Mouse (Mus musculus) naive thymus-derived CD4-positive, alpha-beta T cell, adult 2 months (primary cell): Measurements from ENCODE around the gene Arhgap9.
A peak's percentile ranks its signal among the peaks of the same experiment; 100 is the strongest.

Experiments used
- DNase-seq: peaks from one replicate; pipeline ENCODE4 v3.0.0-alpha.2; 2011; ENCODE audit warnings: low read depth

The Arhgap9 gene

GRCm38 (mm10) chr10:127321621-127322020 is at the start of gene Arhgap9:
Arhgap9 (plus strand) TSS chr10:127321964.
- DNase-seq: peak; percentile 76

- DNase-seq: no peak
Observed at GRCm38 (mm10) chr10:127272371-127272770, 49.4 kb upstream of the Arhgap9 start.

GRCm38 (mm10) chr10:127274261-127275022 is 47.3 kb upstream of the Arhgap9 start:
- DNase-seq: no peak

- no peak for DNase-seq
Observed at GRCm38 (mm10) chr10:127279730-127280129, 42.0 kb upstream of the Arhgap9 start.

GRCm38 (mm10) chr10:127281316-127281715 is 40.4 kb upstream of the Arhgap9 start:
- DNase-seq: no peak

- DNase-seq: no peak
Observed at GRCm38 (mm10) chr10:127282620-127283215, 39.0 kb upstream of the Arhgap9 start.

GRCm38 (mm10) chr10:127284105-127284622 is 37.6 kb upstream of the Arhgap9 start:
- no peak for DNase-seq

GRCm38 (mm10) chr10:127284724-127285500 is 36.9 kb upstream of the Arhgap9 start:
- DNase-seq: no peak

- DNase-seq: no peak
Observed at GRCm38 (mm10) chr10:127285644-127286043, 36.1 kb upstream of the Arhgap9 start.

- no peak for DNase-seq
Observed at GRCm38 (mm10) chr10:127286194-127286593, 35.6 kb upstream of the Arhgap9 start.

GRCm38 (mm10) chr10:127286730-127287129 is 35.0 kb upstream of the Arhgap9 start:
- no peak for DNase-seq

- no peak for DNase-seq
Observed at GRCm38 (mm10) chr10:127287271-127287935, 34.4 kb upstream of the Arhgap9 start.

- DNase-seq: no peak
Observed at GRCm38 (mm10) chr10:127287936-127288293, 33.8 kb upstream of the Arhgap9 start.

- DNase-seq: no peak
Observed at GRCm38 (mm10) chr10:127288328-127288799, 33.4 kb upstream of the Arhgap9 start.

- DNase-seq: peak; percentile 95
Observed at GRCm38 (mm10) chr10:127288800-127289572, 32.8 kb upstream of the Arhgap9 start, which contains the start of gene Mbd6. Mbd6 (minus strand) TSS chr10:127289018.

GRCm38 (mm10) chr10:127289573-127290191 is 32.1 kb upstream of the Arhgap9 start:
- peak; percentile 83 for DNase-seq

- DNase-seq: peak; percentile 99
Observed at GRCm38 (mm10) chr10:127290307-127290929, 31.3 kb upstream of the Arhgap9 start.

GRCm38 (mm10) chr10:127290930-127291880 is 30.6 kb upstream of the Arhgap9 start:
- peak; percentile 75 for DNase-seq
